Mouse (Mus musculus) heart, embryonic 14.5 days (tissue): Measurements from ENCODE around the gene Ren1. TPM values are rescaled to one million over a fixed set of nuclear protein-coding genes. Genes with fewer than 3 reads are reported as not detected.

Experiments used
- ATAC-seq: fragments of 200-750 bp; cut with Nextera tagmentation; 2 replicates; pipeline ENCODE4 v1.8.0; 2017; ENCODE audit warnings: low read depth, moderate TSS enrichment; ENCODE audit not compliant: insufficient number of reproducible peaks, insufficient read depth, low FRiP score
- H3K27ac ChIP-seq, 2 experiments: fragments of 200-500 bp in 1 of 2; fragments of 300-500 bp in 1 of 2; sonication (generic) in 1 of 2; replicated peaks in 1 of 2; 2 replicates each; pipeline ENCODE4 v1.5.1; 2012 to 2014; ENCODE audit warnings: low read depth in 2 of 2, low read length in 2 of 2, control low read depth in 1 of 2, mild to moderate bottlenecking in 1 of 2, mixed read lengths in 1 of 2; ENCODE audit not compliant: control insufficient read depth in 1 of 2, insufficient read depth in 1 of 2
- H3K27me3 ChIP-seq: fragments of 300-500 bp; sonication (generic); 2 replicates; pipeline ENCODE4 v1.6.1; 2014; ENCODE audit warnings: mild to moderate bottlenecking, low read length, control low read depth; ENCODE audit not compliant: control insufficient read depth, insufficient read depth
- H3K36me3 ChIP-seq: fragments of 300-500 bp; sonication (generic); 2 replicates; pipeline ENCODE4 v1.6.1; 2014; ENCODE audit warnings: mild to moderate bottlenecking, control low read depth, low read length, mixed read lengths; ENCODE audit not compliant: control insufficient read depth, insufficient read depth
- H3K4me1 ChIP-seq, 2 experiments: fragments of 200-500 bp in 1 of 2; fragments of 300-500 bp in 1 of 2; sonication (generic) in 1 of 2; 2 replicates each; pipeline ENCODE4 v1.6.1; 2012 to 2014; ENCODE audit warnings: low read length in 2 of 2, control low read depth in 1 of 2, mixed read lengths in 1 of 2; ENCODE audit not compliant: control insufficient read depth in 2 of 2, insufficient read depth in 2 of 2
- H3K4me2 ChIP-seq: fragments of 300-500 bp; sonication (generic); 2 replicates; pipeline ENCODE4 v1.6.1; 2014; ENCODE audit warnings: mild to moderate bottlenecking, low read length
- H3K4me3 ChIP-seq, 2 experiments: fragments of 200-500 bp in 1 of 2; fragments of 300-500 bp in 1 of 2; sonication (generic) in 1 of 2; 2 replicates each; pipeline ENCODE4 v1.5.1; 2012 to 2014; ENCODE audit warnings: low read length in 2 of 2, mild to moderate bottlenecking in 2 of 2, control low read depth in 1 of 2, low read depth in 1 of 2, moderate library complexity in 1 of 2; ENCODE audit not compliant: control insufficient read depth in 1 of 2, insufficient read depth in 1 of 2
- H3K9ac ChIP-seq: fragments of 300-500 bp; sonication (generic); 2 replicates; pipeline ENCODE4 v1.6.1; 2014; ENCODE audit warnings: mild to moderate bottlenecking, low read length
- H3K9me3 ChIP-seq: fragments of 300-500 bp; sonication (generic); 2 replicates; pipeline ENCODE4 v1.6.1; 2016; ENCODE audit warnings: low read length, control low read depth; ENCODE audit not compliant: control insufficient read depth
- WGBS: fragments of 180-500 bp; shearing (Covaris S2); extraction: QIAGEN DNeasy Blood & Tissue Kit; methylation state at CpG from one replicate; pipeline ENCODE4 v1.1.7; 2014; 5-methylcytosine and 5-hydroxymethylcytosine counted together
- polyA plus RNA-seq: library from polyadenylated mRNA; unstranded; fragments of >200 nt; fragmentation: Nextera tagmentation; extraction: Ambion mirVana; gene quantifications from 2 replicates; pipeline ENCODE4 v1.2.1, GENCODE M21; 2014

The Ren1 gene
- polyA plus RNA-seq, 1 experiment from 2014 or later: not detected

DNA sequence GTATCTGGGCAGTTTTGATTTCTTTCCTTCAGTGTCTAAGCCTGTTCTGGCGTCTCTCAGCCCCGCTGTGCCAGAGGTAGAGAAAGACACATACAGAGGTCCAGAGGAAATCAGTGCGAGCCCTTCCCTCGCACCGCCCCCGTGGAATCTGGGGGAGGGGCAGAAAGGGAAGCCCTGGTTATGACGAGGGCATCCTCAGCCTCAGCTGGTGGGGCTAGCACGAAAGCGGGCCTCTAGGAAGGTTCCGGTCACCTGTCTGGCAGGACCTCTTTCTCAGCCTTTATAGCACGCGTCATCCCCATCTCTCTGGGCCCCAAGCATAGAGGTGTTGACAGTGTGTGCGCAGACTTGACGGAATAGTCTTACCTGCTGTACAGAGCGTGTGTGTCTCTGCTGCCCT is 5.6 kb downstream of the Ren1 start:
- no peak overlapping the region for H3K4me3 ChIP-seq
- H3K27ac ChIP-seq: no peak overlapping the region
- peaks cover 37% of the 10 kb centered on the region; the same call in 1 of the 2 replicates for H3K27me3 ChIP-seq
- WGBS: 49% methylated on average over 15 of the region's 15 CpGs
- H3K9ac ChIP-seq: no peak overlapping the region
- no peaks in the 10 kb centered on the region for H3K4me1 ChIP-seq
- no peaks in the 10 kb centered on the region for H3K36me3 ChIP-seq
- no peak overlapping the region for H3K4me2 ChIP-seq
- no peaks in the 10 kb centered on the region for H3K9me3 ChIP-seq
- ATAC-seq: no peak

DNA sequence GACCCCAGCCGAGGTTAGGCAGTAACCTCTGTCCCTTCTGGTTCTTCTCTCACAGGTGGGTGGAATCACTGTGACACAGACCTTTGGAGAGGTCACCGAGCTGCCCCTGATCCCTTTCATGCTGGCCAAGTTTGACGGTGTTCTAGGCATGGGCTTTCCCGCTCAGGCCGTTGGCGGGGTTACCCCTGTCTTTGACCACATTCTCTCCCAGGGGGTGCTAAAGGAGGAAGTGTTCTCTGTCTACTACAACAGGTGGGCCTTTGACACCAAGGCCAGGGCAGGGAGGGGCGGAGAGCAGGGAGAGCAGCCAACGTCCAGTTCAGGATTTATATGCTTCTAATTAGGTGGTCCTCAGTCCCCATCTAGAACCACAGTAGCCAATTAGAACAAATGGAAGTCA is 6.0 kb downstream of the Ren1 start:
- peaks cover 37% of the 10 kb centered on the region; the same call in 1 of the 2 replicates for H3K27me3 ChIP-seq
- no peak for ATAC-seq
- no peak overlapping the region for H3K4me2 ChIP-seq

GRCm38 (mm10) chr1:133361006-133361405 is 10.7 kb downstream of the Ren1 start:
- Histone ChIP-seq H3K9ac (no peak overlapping the region), H3K4me3 (no peak overlapping the region), H3K4me2 (no peak overlapping the region), H3K36me3 (no peaks in the 10 kb centered on the region), H3K27ac (no peak overlapping the region), H3K4me1 (peaks cover 10 to 14% of the 10 kb centered on the region in 2 experiments), H3K9me3 (no peaks in the 10 kb centered on the region), H3K27me3 (peaks cover 49% of the 10 kb centered on the region)
- ATAC-seq: no peak
- WGBS: 93% methylated on average over 6 of the region's 6 CpGs

More for the DNA sequence above, 6.0 kb downstream of the Ren1 start:
- Histone ChIP-seq H3K9me3 (no peaks in the 10 kb centered on the region), H3K4me3 (no peak overlapping the region), H3K27ac (no peak overlapping the region), H3K36me3 (no peaks in the 10 kb centered on the region), H3K9ac (no peak overlapping the region), H3K4me1 (no peaks in the 10 kb centered on the region)
- WGBS: 60% methylated on average over 8 of the region's 8 CpGs

- Histone ChIP-seq H3K4me2 (no peak overlapping the region), H3K9ac (no peak overlapping the region), H3K27ac (no peak overlapping the region), H3K36me3 (no peaks in the 10 kb centered on the region), H3K4me3 (no peak overlapping the region), H3K4me1 (peaks cover 10 to 14% of the 10 kb centered on the region in 2 experiments), H3K9me3 (no peaks in the 10 kb centered on the region), H3K27me3 (peaks cover 39% of the 10 kb centered on the region)
- WGBS: 82% methylated on average over 5 of the region's 5 CpGs
- ATAC-seq: no peak
These were observed 11.8 kb downstream of the Ren1 start for GRCm38 (mm10) chr1:133362103-133362502.

GRCm38 (mm10) chr1:133363276-133364021 is 13.1 kb downstream of the Ren1 start, which contains the start of gene Etnk2:
Gene Etnk2, plus strand, starts transcription at chr1:133363572.
- peak within 1 kb of the TSS; percentile 98 for H3K4me2 ChIP-seq
- peak; percentile 65 for ATAC-seq
- peaks cover 31% of the 10 kb centered on the region for H3K27me3 ChIP-seq
- H3K9ac ChIP-seq: peak within 1 kb of the TSS; percentile 68
- H3K4me3 ChIP-seq: peak within 1 kb of the TSS; percentile 61 to 62
- H3K27ac ChIP-seq: no peak within 1 kb of the TSS
- H3K9me3 ChIP-seq: no peaks in the 10 kb centered on the region
- H3K4me1 ChIP-seq: peaks cover 18 to 26% of the 10 kb centered on the region in 2 experiments
- under 1% methylated on average over 52 of the region's 52 CpGs for WGBS
- H3K36me3 ChIP-seq: no peaks in the 10 kb centered on the region

DNA sequence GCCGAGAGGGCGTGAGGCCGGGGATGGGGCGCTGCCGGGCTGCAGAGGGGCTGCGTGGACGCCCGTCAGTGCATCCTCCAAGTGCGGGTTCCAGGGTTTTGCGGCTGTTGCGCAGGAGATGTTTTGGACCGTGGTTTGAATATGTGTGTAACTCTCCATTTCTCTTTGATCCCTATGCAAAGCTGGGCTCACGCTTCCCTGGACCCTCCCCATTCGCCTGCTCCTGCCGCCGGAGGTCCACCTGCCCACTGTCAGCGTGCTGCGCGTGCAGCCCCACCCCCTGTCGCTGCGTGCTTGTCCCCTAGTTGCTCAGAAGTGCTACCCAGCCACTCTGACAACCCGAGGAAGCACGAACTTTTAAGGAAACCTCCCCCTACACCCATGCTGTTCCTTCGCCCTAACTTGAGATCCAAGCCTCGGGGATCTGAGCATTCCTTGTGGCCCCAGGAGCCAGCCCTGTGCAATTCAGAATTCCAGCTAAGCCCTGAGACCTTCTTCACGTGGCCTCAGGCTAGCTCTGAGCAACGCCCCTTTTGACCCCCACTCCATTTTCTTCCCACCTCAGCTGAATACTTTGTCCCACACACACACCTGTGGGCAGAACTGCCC is 13.8 kb downstream of the Ren1 start:
- Histone ChIP-seq H3K27me3 (peaks cover 31% of the 10 kb centered on the region), H3K36me3 (no peaks in the 10 kb centered on the region), H3K4me3 (peak overlapping the region; percentile 61 to 62), H3K27ac (no peak overlapping the region), H3K9me3 (no peaks in the 10 kb centered on the region), H3K9ac (peak overlapping the region; percentile 68), H3K4me1 (peaks cover 18 to 26% of the 10 kb centered on the region in 2 experiments), H3K4me2 (peak overlapping the region; percentile 98)
- ATAC-seq: no peak
- WGBS: 5% methylated on average over 27 of the region's 27 CpGs

- no peak for ATAC-seq
- Histone ChIP-seq H3K27me3 (peaks cover 28% of the 10 kb centered on the region), H3K9me3 (no peaks in the 10 kb centered on the region), H3K4me1 (peaks cover 18 to 26% of the 10 kb centered on the region in 2 experiments), H3K4me3 (no peak overlapping the region), H3K27ac (no peak overlapping the region), H3K4me2 (no peak overlapping the region), H3K9ac (no peak overlapping the region), H3K36me3 (no peaks in the 10 kb centered on the region)
- WGBS: 21% methylated on average over 2 of the region's 2 CpGs
These were observed 14.6 kb downstream of the Ren1 start for GRCm38 (mm10) chr1:133364890-133365289.
